Mouse (Mus musculus): ENCODE measurements around the gene Pear1.

DNA sequence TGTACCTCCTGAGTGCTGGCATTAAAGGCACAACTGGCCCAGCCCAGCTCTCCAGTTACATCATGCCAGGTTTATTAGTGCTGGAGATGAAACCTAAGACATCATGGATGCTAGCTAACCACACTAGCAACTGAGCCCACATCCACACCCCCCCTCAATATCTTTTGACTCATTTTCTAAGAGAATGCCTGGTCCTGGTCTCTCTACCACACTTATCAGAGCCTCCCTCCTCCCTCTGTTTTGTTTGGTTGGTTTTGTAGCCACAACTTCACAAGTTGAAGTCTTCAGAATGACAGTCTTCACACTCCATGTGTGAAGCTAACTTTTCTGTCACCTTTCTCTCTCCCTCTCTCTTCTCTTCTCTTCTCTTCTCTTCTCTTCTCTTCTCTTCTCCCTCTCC, 16.8 kb upstream of the Pear1 start:
- no peak for TF ChIP-seq GATA1 (IDR thresholded peaks at IDR 0.05; ENCODE audit: borderline replicate concordance, low read length)
- no peak for TF ChIP-seq FLI1 (IDR thresholded peaks at IDR 0.05; ENCODE audit: low read length)

Measured in megakaryocyte, embryonic 14.5 days (primary cell).